Mouse (Mus musculus) forebrain, embryonic 10.5 days (tissue): ENCODE measurements around the gene Mettl16. TPM values are rescaled to one million over a fixed set of nuclear protein-coding genes. Genes with fewer than 3 reads are reported as not detected.

Experiments used
- DNase-seq: peaks from one replicate; pipeline ENCODE4 v3.0.0-alpha.2; 2017; ENCODE audit warnings: low spot score; ENCODE audit errors: extremely low spot score
- H3K27ac ChIP-seq: fragments of 300-500 bp; sonication (generic); 2 replicates; pipeline ENCODE4 v1.5.1; 2016; ENCODE audit warnings: mild to moderate bottlenecking
- H3K27me3 ChIP-seq: fragments of 300-500 bp; sonication (generic); 2 replicates; pipeline ENCODE4 v1.6.1; 2016; ENCODE audit warnings: mild to moderate bottlenecking; ENCODE audit not compliant: poor library complexity, severe bottlenecking
- H3K36me3 ChIP-seq: fragments of 300-500 bp; sonication (generic); replicated peaks from 2 replicates; pipeline ENCODE4 v1.6.1; 2016; ENCODE audit warnings: mild to moderate bottlenecking, moderate library complexity
- H3K4me1 ChIP-seq: fragments of 300-500 bp; sonication (generic); 2 replicates; pipeline ENCODE4 v1.6.1; 2016
- H3K4me3 ChIP-seq: fragments of 300-500 bp; sonication (generic); 2 replicates; pipeline ENCODE4 v1.5.1; 2016; ENCODE audit warnings: mild to moderate bottlenecking, moderate library complexity
- H3K9me3 ChIP-seq: fragments of 300-500 bp; sonication (generic); 2 replicates; pipeline ENCODE4 v1.6.1; 2016; ENCODE audit warnings: mild to moderate bottlenecking, moderate library complexity
- WGBS: fragments of 180-500 bp; shearing (Covaris S2); methylation state at CpG from one replicate; pipeline ENCODE4 v1.1.7; 2016; 5-methylcytosine and 5-hydroxymethylcytosine counted together
- polyA plus RNA-seq: library from polyadenylated mRNA; unstranded; fragments of >200 nt; fragmentation: Nextera tagmentation; extraction: Ambion mirVana; gene quantifications from 2 replicates; pipeline ENCODE4 v1.2.1, GENCODE M21; 2016

The Mettl16 gene
- polyA plus RNA-seq, 1 experiment from 2014 or later = 71.6 TPM

GRCm38 (mm10) chr11:74751352-74752066 is 19.1 kb upstream of the Mettl16 start:
- no peaks in the 10 kb centered on the region for H3K36me3 ChIP-seq
- 44% methylated on average over 9 of the region's 9 CpGs for WGBS
- no peak overlapping the region for H3K4me3 ChIP-seq
- peak overlapping the region; percentile 83 for H3K27ac ChIP-seq
- no peaks in the 10 kb centered on the region for H3K9me3 ChIP-seq
- H3K4me1 ChIP-seq = peaks cover 22% of the 10 kb centered on the region
- no peak for DNase-seq
- H3K27me3 ChIP-seq = no peaks in the 10 kb centered on the region

GRCm38 (mm10) chr11:74756631-74757030 is 14.0 kb upstream of the Mettl16 start:
- 77% methylated on average over 2 of the region's 2 CpGs for WGBS
- Histone ChIP-seq H3K4me1 (peaks cover 9% of the 10 kb centered on the region), H3K9me3 (no peaks in the 10 kb centered on the region), H3K27me3 (no peaks in the 10 kb centered on the region), H3K27ac (no peak overlapping the region), H3K36me3 (no peaks in the 10 kb centered on the region), H3K4me3 (no peak overlapping the region)
- DNase-seq = no peak

GRCm38 (mm10) chr11:74761011-74761705 is 9.5 kb upstream of the Mettl16 start:
- Histone ChIP-seq H3K27ac (no peak overlapping the region), H3K9me3 (no peaks in the 10 kb centered on the region), H3K36me3 (no peaks in the 10 kb centered on the region), H3K4me1 (no peaks in the 10 kb centered on the region), H3K4me3 (no peak overlapping the region), H3K27me3 (no peaks in the 10 kb centered on the region)
- 80% methylated on average over 12 of the region's 12 CpGs for WGBS
- no peak for DNase-seq

- DNase-seq = no peak
- no peak overlapping the region for H3K4me3 ChIP-seq
- no peak overlapping the region for H3K27ac ChIP-seq
- no peaks in the 10 kb centered on the region for H3K9me3 ChIP-seq
- 87% methylated on average over 10 of the region's 10 CpGs for WGBS
- no peaks in the 10 kb centered on the region for H3K4me1 ChIP-seq
- H3K36me3 ChIP-seq = no peaks in the 10 kb centered on the region
- no peaks in the 10 kb centered on the region for H3K27me3 ChIP-seq
Measured at GRCm38 (mm10) chr11:74763960-74764625, 6.5 kb upstream of the Mettl16 start.

GRCm38 (mm10) chr11:74767469-74767868 is 3.2 kb upstream of the Mettl16 start:
- Histone ChIP-seq H3K36me3 (no peaks in the 10 kb centered on the region; the same call in 1 of the 2 replicates), H3K27me3 (no peaks in the 10 kb centered on the region), H3K27ac (no peak overlapping the region), H3K4me1 (peaks cover 18% of the 10 kb centered on the region), H3K4me3 (no peak overlapping the region), H3K9me3 (no peaks in the 10 kb centered on the region)
- 94% methylated on average over 4 of the region's 4 CpGs for WGBS
- no peak for DNase-seq

GRCm38 (mm10) chr11:74768045-74768444 is 2.6 kb upstream of the Mettl16 start:
- Histone ChIP-seq H3K9me3 (no peaks in the 10 kb centered on the region), H3K4me1 (peaks cover 19% of the 10 kb centered on the region), H3K27ac (no peak overlapping the region), H3K36me3 (peaks cover 3% of the 10 kb centered on the region), H3K27me3 (no peaks in the 10 kb centered on the region), H3K4me3 (no peak overlapping the region)
- peak; percentile 33 for DNase-seq
- WGBS = 34% methylated on average over 6 of the region's 6 CpGs

DNA sequence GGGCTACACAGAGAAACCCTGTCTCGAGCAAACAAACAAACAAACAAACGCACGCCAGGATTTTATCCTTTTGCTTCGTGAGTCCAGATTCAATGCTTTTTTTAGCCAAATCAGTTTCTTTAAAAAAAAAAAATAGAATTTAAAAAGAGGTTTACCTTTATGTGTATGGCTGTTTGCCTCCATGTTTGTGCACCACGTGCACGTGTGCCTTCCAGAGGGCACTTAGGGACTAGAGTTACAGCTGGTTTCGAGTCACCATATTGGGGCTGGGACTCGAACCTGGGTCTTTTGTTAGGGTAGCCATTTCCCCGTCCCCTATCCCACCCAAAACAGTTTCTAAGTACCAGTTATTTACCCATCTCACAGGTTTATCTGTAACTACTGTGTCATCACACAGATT is 593 bp upstream of the Mettl16 start:
- 83% methylated on average over 9 of the region's 9 CpGs for WGBS
- Histone ChIP-seq H3K4me3 (peak overlapping the region; percentile 75), H3K27ac (peak overlapping the region; percentile 96)

GRCm38 (mm10) chr11:74771234-74771633 is 604 bp downstream of the Mettl16 start:
- no peak for DNase-seq
- Histone ChIP-seq H3K36me3 (peaks cover 35% of the 10 kb centered on the region), H3K4me3 (peak overlapping the region; percentile 75), H3K27me3 (no peaks in the 10 kb centered on the region), H3K27ac (peak overlapping the region; percentile 96), H3K4me1 (peaks cover 19% of the 10 kb centered on the region), H3K9me3 (no peaks in the 10 kb centered on the region)
- WGBS = 14% methylated on average over 8 of the region's 8 CpGs

More for the DNA sequence above, 593 bp upstream of the Mettl16 start:
- no peak for DNase-seq
- H3K9me3 ChIP-seq = no peaks in the 10 kb centered on the region
- no peaks in the 10 kb centered on the region for H3K27me3 ChIP-seq
- H3K36me3 ChIP-seq = peaks cover 23% of the 10 kb centered on the region
- peaks cover 19% of the 10 kb centered on the region for H3K4me1 ChIP-seq

DNA sequence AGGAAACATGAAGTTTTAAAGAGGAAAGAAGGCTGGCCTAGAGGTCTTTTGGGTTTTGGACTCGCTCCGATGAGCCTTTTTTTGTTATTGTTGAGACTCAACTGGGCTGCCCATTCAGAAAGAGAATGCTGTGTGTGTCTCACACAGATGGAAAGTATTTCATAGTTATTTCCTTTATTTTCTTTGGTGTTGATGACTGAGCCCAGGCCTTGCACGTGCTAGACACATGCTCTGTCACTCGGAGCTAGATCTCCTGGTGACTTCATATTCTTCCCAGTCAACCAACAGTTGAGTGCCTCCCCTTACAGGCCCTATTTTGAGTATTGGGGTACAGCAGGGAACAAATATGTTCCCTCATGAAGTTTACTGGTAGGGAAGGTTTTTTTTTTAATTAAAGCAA is 1.0 kb downstream of the Mettl16 start:
- Histone ChIP-seq H3K4me3 (peak overlapping the region; percentile 75), H3K9me3 (no peaks in the 10 kb centered on the region), H3K36me3 (peaks cover 39% of the 10 kb centered on the region), H3K27me3 (no peaks in the 10 kb centered on the region), H3K27ac (peak overlapping the region; percentile 96), H3K4me1 (peaks cover 19% of the 10 kb centered on the region)
- 69% methylated on average over 4 of the region's 4 CpGs for WGBS
- DNase-seq = no peak

- Histone ChIP-seq H3K4me3 (peak overlapping the region; percentile 75; the same call in 1 of the 2 replicates), H3K9me3 (no peaks in the 10 kb centered on the region), H3K36me3 (peaks cover 46% of the 10 kb centered on the region), H3K4me1 (peaks cover 19% of the 10 kb centered on the region), H3K27ac (no peak overlapping the region), H3K27me3 (no peaks in the 10 kb centered on the region)
- 88% methylated on average over 2 of the region's 2 CpGs for WGBS
- no peak for DNase-seq
Measured at GRCm38 (mm10) chr11:74772386-74772785, 1.8 kb downstream of the Mettl16 start.

DNA sequence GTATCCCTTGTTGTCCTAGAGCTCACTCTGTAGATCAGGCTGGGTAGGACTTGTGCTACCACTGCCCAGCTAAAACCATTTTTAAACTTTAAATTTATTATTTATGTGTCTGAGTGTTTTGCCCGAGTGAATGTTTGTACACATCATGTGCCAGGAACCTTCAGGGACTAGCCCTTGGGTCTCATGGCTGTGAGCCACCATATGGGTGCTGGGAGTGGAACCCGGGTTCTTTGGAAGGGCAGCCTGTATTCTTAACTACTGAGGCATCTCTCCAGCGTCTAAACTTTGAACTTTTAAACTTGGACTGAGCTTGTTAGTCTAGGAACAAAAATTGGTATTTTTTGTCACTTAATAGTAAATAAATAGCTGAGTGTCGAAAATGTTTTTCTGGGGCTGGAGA is 22.2 kb downstream of the Mettl16 start:
- peaks cover 98% of the 10 kb centered on the region for H3K36me3 ChIP-seq

GRCm38 (mm10) chr11:74800658-74801057 is 30.0 kb downstream of the Mettl16 start:
- Histone ChIP-seq H3K4me3 (no peak overlapping the region), H3K36me3 (peaks cover 93% of the 10 kb centered on the region), H3K9me3 (no peaks in the 10 kb centered on the region), H3K27ac (no peak overlapping the region), H3K4me1 (no peaks in the 10 kb centered on the region), H3K27me3 (no peaks in the 10 kb centered on the region)
- DNase-seq = no peak
- WGBS = 93% methylated on average over 4 of the region's 4 CpGs

More for the DNA sequence above, 22.2 kb downstream of the Mettl16 start:
- Histone ChIP-seq H3K27me3 (no peaks in the 10 kb centered on the region), H3K9me3 (no peaks in the 10 kb centered on the region), H3K27ac (no peak overlapping the region), H3K4me3 (no peak overlapping the region), H3K4me1 (no peaks in the 10 kb centered on the region)
- DNase-seq = no peak
- WGBS = 93% methylated on average over 4 of the region's 4 CpGs
